11 mouse cellular contexts compared by ENCODE assay signal in genomic region chr15:79201491-79202150, GRCm38 (mm10). TPM values are rescaled to one million over a fixed set of nuclear protein-coding genes. Genes with fewer than 3 reads are reported as not detected.
DNase-seq lines count a peak whose midpoint lies in the region; ATAC-seq lines count a peak whose summit lies in the region.
"Had no signal": no experiment of that assay in that cellular context is flagged by ENCODE, and none has a peak within 500 bp of the region (broad histone marks: within the 10 kb centered on the region; RNA-seq: fewer than 3 reads in every experiment).

No protein-coding gene starts in this region.

- H3K9me3 ChIP-seq in embryonic facial prominence, embryonic 15.5 days (replicated peaks), result no peaks in the 10 kb centered on the region
- H3K9me3 ChIP-seq: G1E had no signal

- H3K4me3 ChIP-seq in embryonic facial prominence, embryonic 15.5 days (replicated peaks), result no peak overlapping the region

- ATAC-seq in embryonic facial prominence, embryonic 15.5 days (ENCODE audit: insufficient number of reproducible peaks, low FRiP score, low TSS enrichment, low read depth), result peak; percentile 60
- ATAC-seq in activated CD4-positive, CD25-positive, alpha-beta regulatory T cell, adult 4 months, result no peak

- WGBS in embryonic facial prominence, embryonic 15.5 days, result 4% methylated on average over 13 of the region's 13 CpGs

- H3K4me2 ChIP-seq in embryonic facial prominence, embryonic 15.5 days (replicated peaks), result no peak overlapping the region

- H3K27ac ChIP-seq in embryonic facial prominence, embryonic 15.5 days (replicated peaks), result 0 out of 2 replicates have a peak overlapping the region, but pooled peaks have one; percentile 44

- DNase-seq in layer of hippocampus, adult 11-12 months (ENCODE audit: low spot score), result peak; percentile 57
- no peak for DNase-seq in layer of hippocampus, postnatal 25 days (ENCODE audit: extremely low spot score in 1 of 2, low spot score in 1 of 2)
- DNase-seq in left cerebral cortex, postnatal 25 days (ENCODE audit: low spot score in 2 of 2), result peak; percentile 18 to 42
- peak; percentile 89 for DNase-seq in retina, postnatal 1 day
- no peak for DNase-seq in thymus, postnatal 10 days (ENCODE audit: low spot score in 2 of 2)
- DNase-seq in adrenal gland, postnatal 36 days, result no peak

- intact Hi-C loops in left cerebral cortex, postnatal 25 days (cut with DNase I), result no loop called here

- H3K27me3 ChIP-seq in embryonic facial prominence, embryonic 15.5 days, result no peaks in the 10 kb centered on the region

- peaks cover 20% of the 10 kb centered on the region for H3K4me1 ChIP-seq in embryonic facial prominence, embryonic 15.5 days

- no peak overlapping the region for H3K9ac ChIP-seq in embryonic facial prominence, embryonic 15.5 days

- H3K36me3 ChIP-seq in embryonic facial prominence, embryonic 15.5 days, result no peaks in the 10 kb centered on the region
- H3K36me3 ChIP-seq: G1E had no signal

RNA-seq across cellular contexts. Expression of gene Pick1, which starts 27.4 kb away (rescaled TPM):
- 10 to 100 TPM; 42.0 to 50.6 TPM for total RNA-seq in layer of hippocampus, postnatal 25 days (2021)
- polyA plus RNA-seq in embryonic facial prominence, embryonic 15.5 days (2015; fragmentation: Nextera tagmentation; extraction: Ambion mirVana), result 46.2 and 50.4 TPM in 2 replicates
- total RNA-seq in left cerebral cortex, postnatal 25 days (2021), result 10 to 100 TPM; 49.9 to 54.6 TPM
- total RNA-seq in adrenal gland, postnatal 36 days (2021), result 10 to 100 TPM; 17.7 to 18.1 TPM
- 1 to 10 TPM; 7.2 to 9.7 TPM for polyA plus RNA-seq in activated CD4-positive, CD25-positive, alpha-beta regulatory T cell, adult 4 months (2017; shearing (Covaris generic))

RNA-seq across cellular contexts. Expression of gene Gm49486, which starts 27.6 kb away (rescaled TPM):
- total RNA-seq in layer of hippocampus, postnatal 25 days (2021), result under 1 TPM; 0.94 to 0.98 TPM
- 0.94 and 1.3 TPM in 2 replicates for polyA plus RNA-seq in embryonic facial prominence, embryonic 15.5 days (2015; fragmentation: Nextera tagmentation; extraction: Ambion mirVana)
- total RNA-seq in left cerebral cortex, postnatal 25 days (2021), result under 1 TPM; 0.37 to 0.53 TPM
- under 1 TPM in 1 of 2 experiments, not detected in 1; 0.13 TPM for total RNA-seq in adrenal gland, postnatal 36 days (2021)
- under 1 TPM; 0.16 to 0.34 TPM for polyA plus RNA-seq in activated CD4-positive, CD25-positive, alpha-beta regulatory T cell, adult 4 months (2017; shearing (Covaris generic))
- total RNA-seq: common myeloid progenitor, adult 5-6 weeks; liver, adult 2 months had no signal
- polyA plus RNA-seq: G1E; liver, adult 2 months had no signal

RNA-seq across cellular contexts. Expression of gene Sox10, which starts 36.6 kb away (rescaled TPM):
- total RNA-seq in layer of hippocampus, postnatal 25 days (2021), result 10 to 100 TPM; 38.5 to 41.2 TPM
- polyA plus RNA-seq in embryonic facial prominence, embryonic 15.5 days (2015; fragmentation: Nextera tagmentation; extraction: Ambion mirVana), result 11.8 and 12.5 TPM in 2 replicates
- total RNA-seq in left cerebral cortex, postnatal 25 days (2021), result 10 to 100 TPM; 24.5 to 25.4 TPM
- 1 to 10 TPM; 1.3 to 1.8 TPM for total RNA-seq in adrenal gland, postnatal 36 days (2021)
- polyA plus RNA-seq in activated CD4-positive, CD25-positive, alpha-beta regulatory T cell, adult 4 months (2017; shearing (Covaris generic)), result not detected
- total RNA-seq: common myeloid progenitor, adult 5-6 weeks; liver, adult 2 months had no signal
- polyA plus RNA-seq: G1E; liver, adult 2 months had no signal

RNA-seq across cellular contexts. Expression of gene Slc16a8, which starts 52.9 kb away (rescaled TPM):
- not detected for total RNA-seq in layer of hippocampus, postnatal 25 days (2021)
- 0.35 and 0.58 TPM in 2 replicates for polyA plus RNA-seq in embryonic facial prominence, embryonic 15.5 days (2015; fragmentation: Nextera tagmentation; extraction: Ambion mirVana)
- total RNA-seq in left cerebral cortex, postnatal 25 days (2021), result under 1 TPM in 1 of 2 experiments, not detected in 1; 0.37 TPM
- not detected for total RNA-seq in adrenal gland, postnatal 36 days (2021)
- not detected for polyA plus RNA-seq in activated CD4-positive, CD25-positive, alpha-beta regulatory T cell, adult 4 months (2017; shearing (Covaris generic))
- total RNA-seq: common myeloid progenitor, adult 5-6 weeks; G1E; liver, adult 2 months had no signal
- polyA plus RNA-seq: G1E; liver, adult 2 months had no signal

Comparison
In these comparisons a context has a peak if more than half of its experiments do, and no peak if none do; other contexts are left out.
1. DNase-seq: peak in layer of hippocampus, adult 11-12 months (single experiment), left cerebral cortex, postnatal 25 days (2 of 2) and retina, postnatal 1 day (single experiment); none in layer of hippocampus, postnatal 25 days (0 of 2), thymus, postnatal 10 days (0 of 2) and adrenal gland, postnatal 36 days (0 of 2).
2. RNA of gene Sox10, which starts 36.6 kb away (total RNA-seq): 38.5 to 41.2 TPM in layer of hippocampus, postnatal 25 days and 24.5 to 25.4 TPM in left cerebral cortex, postnatal 25 days; 1.3 to 1.8 TPM in adrenal gland, postnatal 36 days; every median in the first group is over 4 times any median in the second.